Mouse (Mus musculus) liver, embryonic 15.5 days (tissue): ENCODE results near the gene Ahr. TPM values are rescaled to one million over a fixed set of nuclear protein-coding genes. Genes with fewer than 3 reads are reported as not detected.

Source experiments
- ATAC-seq: fragments of 200-750 bp; cut with Nextera tagmentation; 2 replicates; pipeline ENCODE4 v1.8.0; 2017; ENCODE audit warnings: moderate number of reproducible peaks, mild to moderate bottlenecking, moderate library complexity; ENCODE audit not compliant: insufficient read depth
- H3K27ac ChIP-seq: fragments of 300-500 bp; sonication (generic); replicated peaks from 2 replicates; pipeline ENCODE4 v1.5.1; 2015; ENCODE audit warnings: mild to moderate bottlenecking, inconsistent platforms
- H3K27me3 ChIP-seq: fragments of 300-500 bp; sonication (generic); 2 replicates; pipeline ENCODE4 v1.6.1; 2015; ENCODE audit warnings: mild to moderate bottlenecking, inconsistent platforms
- H3K36me3 ChIP-seq: fragments of 300-500 bp; sonication (generic); replicated peaks from 2 replicates; pipeline ENCODE4 v1.6.1; 2015; ENCODE audit warnings: moderate library complexity, mild to moderate bottlenecking, inconsistent platforms
- H3K4me1 ChIP-seq: fragments of 300-500 bp; sonication (generic); replicated peaks from 2 replicates; pipeline ENCODE4 v1.6.1; 2015; ENCODE audit warnings: inconsistent platforms
- H3K4me2 ChIP-seq: fragments of 300-500 bp; sonication (generic); 2 replicates; pipeline ENCODE4 v1.6.1; 2015; ENCODE audit warnings: moderate library complexity, mild to moderate bottlenecking, inconsistent platforms
- H3K4me3 ChIP-seq: fragments of 300-500 bp; sonication (generic); replicated peaks from 2 replicates; pipeline ENCODE4 v1.5.1; 2015; ENCODE audit warnings: mild to moderate bottlenecking, inconsistent platforms
- H3K9ac ChIP-seq: fragments of 300-500 bp; sonication (generic); 2 replicates; pipeline ENCODE4 v1.6.1; 2015; ENCODE audit warnings: moderate library complexity, mild to moderate bottlenecking, inconsistent platforms
- H3K9me3 ChIP-seq: fragments of 300-500 bp; sonication (generic); replicated peaks from 2 replicates; pipeline ENCODE4 v1.6.1; 2016; ENCODE audit warnings: inconsistent platforms
- WGBS: fragments of 180-500 bp; shearing (Covaris S2); methylation state at CpG from one replicate; pipeline ENCODE4 v1.1.7; 2015; ENCODE audit warnings: mixed read lengths; ENCODE audit not compliant: insufficient replicate concordance; 5-methylcytosine and 5-hydroxymethylcytosine counted together
- polyA plus RNA-seq: library from polyadenylated mRNA; unstranded; fragments of >200 nt; fragmentation: Nextera tagmentation; extraction: Ambion mirVana; gene quantifications from 2 replicates; pipeline ENCODE4 v1.2.1, GENCODE M21; 2015

Gene Ahr
- polyA plus RNA-seq, 1 experiment from 2014 or later, result 2.9 TPM

GRCm38 (mm10) chr12:35503586-35503985 is 31.3 kb downstream of the Ahr start:
- Histone ChIP-seq H3K27ac (no peak overlapping the region), H3K9ac (no peak overlapping the region), H3K4me2 (no peak overlapping the region), H3K4me1 (no peaks in the 10 kb centered on the region), H3K36me3 (peaks cover 25% of the 10 kb centered on the region), H3K4me3 (no peak overlapping the region), H3K9me3 (no peaks in the 10 kb centered on the region), H3K27me3 (no peaks in the 10 kb centered on the region)
- 68% methylated on average over 7 of the region's 7 CpGs for WGBS
- no peak for ATAC-seq

- Histone ChIP-seq H3K36me3 (peaks cover 23% of the 10 kb centered on the region), H3K4me1 (no peaks in the 10 kb centered on the region), H3K27me3 (no peaks in the 10 kb centered on the region), H3K9ac (no peak overlapping the region), H3K4me3 (no peak overlapping the region), H3K27ac (no peak overlapping the region), H3K9me3 (no peaks in the 10 kb centered on the region), H3K4me2 (no peak overlapping the region)
- ATAC-seq, result no peak
- WGBS, result 54% methylated on average over 2 of the region's 2 CpGs
Observed at GRCm38 (mm10) chr12:35501476-35501875, 33.4 kb downstream of the Ahr start.

GRCm38 (mm10) chr12:35495195-35495594 is 39.6 kb downstream of the Ahr start:
- H3K27ac ChIP-seq, result no peak overlapping the region
- no peak overlapping the region for H3K4me2 ChIP-seq
- H3K4me1 ChIP-seq, result no peaks in the 10 kb centered on the region
- no peak overlapping the region for H3K4me3 ChIP-seq
- 0 out of 2 replicates have a peak, but pooled peaks cover 1% of the 10 kb centered on the region for H3K36me3 ChIP-seq
- 54% methylated on average over 4 of the region's 4 CpGs for WGBS
- ATAC-seq, result no peak
- H3K9me3 ChIP-seq, result no peaks in the 10 kb centered on the region
- no peaks in the 10 kb centered on the region for H3K27me3 ChIP-seq
- no peak overlapping the region for H3K9ac ChIP-seq

- Histone ChIP-seq H3K9me3 (no peaks in the 10 kb centered on the region), H3K9ac (no peak overlapping the region), H3K4me1 (no peaks in the 10 kb centered on the region), H3K27ac (no peak overlapping the region), H3K27me3 (no peaks in the 10 kb centered on the region), H3K4me3 (no peak overlapping the region), H3K4me2 (no peak overlapping the region), H3K36me3 (no peaks in the 10 kb centered on the region)
- ATAC-seq, result no peak
- 44% methylated on average over 2 of the region's 2 CpGs for WGBS
Observed at GRCm38 (mm10) chr12:35480764-35481163, 54.1 kb downstream of the Ahr start.

GRCm38 (mm10) chr12:35478906-35479305 is 55.9 kb downstream of the Ahr start:
- Histone ChIP-seq H3K36me3 (no peaks in the 10 kb centered on the region), H3K27me3 (no peaks in the 10 kb centered on the region), H3K27ac (no peak overlapping the region), H3K4me3 (no peak overlapping the region), H3K9ac (no peak overlapping the region), H3K4me2 (no peak overlapping the region), H3K9me3 (no peaks in the 10 kb centered on the region), H3K4me1 (no peaks in the 10 kb centered on the region)
- no peak for ATAC-seq
- 53% methylated on average over 5 of the region's 5 CpGs for WGBS

- H3K4me2 ChIP-seq, result no peak overlapping the region
Observed at GRCm38 (mm10) chr12:35463457-35463856, 71.4 kb downstream of the Ahr start.

GRCm38 (mm10) chr12:35462667-35463066 is 72.2 kb downstream of the Ahr start:
- H3K36me3 ChIP-seq, result no peaks in the 10 kb centered on the region
- no peak overlapping the region for H3K4me3 ChIP-seq
- H3K4me1 ChIP-seq, result no peaks in the 10 kb centered on the region
- 57% methylated on average over 6 of the region's 6 CpGs for WGBS
- H3K4me2 ChIP-seq, result no peak overlapping the region
- H3K9me3 ChIP-seq, result no peaks in the 10 kb centered on the region
- H3K27ac ChIP-seq, result no peak overlapping the region
- ATAC-seq, result no peak
- no peaks in the 10 kb centered on the region for H3K27me3 ChIP-seq
- no peak overlapping the region for H3K9ac ChIP-seq

More at GRCm38 (mm10) chr12:35463457-35463856, 71.4 kb downstream of the Ahr start:
- H3K27me3 ChIP-seq, result no peaks in the 10 kb centered on the region
- H3K4me3 ChIP-seq, result no peak overlapping the region
- no peak overlapping the region for H3K27ac ChIP-seq
- no peaks in the 10 kb centered on the region for H3K9me3 ChIP-seq
- WGBS, result 23% methylated on average over 1 of the region's 1 CpGs
- no peaks in the 10 kb centered on the region for H3K36me3 ChIP-seq
- ATAC-seq, result no peak
- H3K9ac ChIP-seq, result no peak overlapping the region
- no peaks in the 10 kb centered on the region for H3K4me1 ChIP-seq

GRCm38 (mm10) chr12:35459662-35460061 is 75.2 kb downstream of the Ahr start:
- Histone ChIP-seq H3K9ac (no peak overlapping the region), H3K4me1 (no peaks in the 10 kb centered on the region), H3K4me2 (no peak overlapping the region), H3K27ac (no peak overlapping the region), H3K27me3 (no peaks in the 10 kb centered on the region), H3K4me3 (no peak overlapping the region), H3K9me3 (no peaks in the 10 kb centered on the region), H3K36me3 (no peaks in the 10 kb centered on the region)
- WGBS, result 54% methylated on average over 3 of the region's 3 CpGs
- ATAC-seq, result peak; percentile 40; the same call in 1 of the 2 replicates
